Mouse (Mus musculus): ENCODE results near the gene Olfr1124. TPM values are rescaled to one million over a fixed set of nuclear protein-coding genes. Genes with fewer than 3 reads are reported as not detected.
"Not testable (repeated sequence)": the region's sequence is repeated elsewhere in the genome, so short reads cannot be mapped to it uniquely, and the experiment has no call there.

The Olfr1124 gene
- not detected for total RNA-seq (2022)

GRCm38 (mm10) chr2:87429975-87430374 is at the start of gene Olfr1124:
Gene Olfr1124, plus strand, starts transcription at chr2:87430275.
- DNase-seq (ENCODE audit: low spot score in 2 of 2), result no peak

GRCm38 (mm10) chr2:87383935-87384334 is 46.1 kb upstream of the Olfr1124 start:
- DNase-seq (ENCODE audit: low spot score in 2 of 2), result no peak

- DNase-seq (ENCODE audit: low spot score in 2 of 2), result no peak
Observed at GRCm38 (mm10) chr2:87385549-87385948, 44.5 kb upstream of the Olfr1124 start, which contains the start of gene Olfr1122. Gene Olfr1122, plus strand, starts transcription at chr2:87385849.

GRCm38 (mm10) chr2:87393605-87394004 is 36.5 kb upstream of the Olfr1124 start:
- DNase-seq (ENCODE audit: low spot score in 2 of 2), result not testable (repeated sequence)

GRCm38 (mm10) chr2:87394686-87395085 is 35.4 kb upstream of the Olfr1124 start:
- DNase-seq (ENCODE audit: low spot score in 2 of 2), result not testable (repeated sequence)

- DNase-seq (ENCODE audit: low spot score in 2 of 2), result no peak
Observed at GRCm38 (mm10) chr2:87416335-87416734, 13.7 kb upstream of the Olfr1124 start, which contains the start of gene Olfr1123. Gene Olfr1123, plus strand, starts transcription at chr2:87416635.

GRCm38 (mm10) chr2:87437731-87438130 is 7.7 kb downstream of the Olfr1124 start:
- no peak for DNase-seq (ENCODE audit: low spot score in 2 of 2)

- no peak for DNase-seq (ENCODE audit: low spot score in 2 of 2)
Observed at GRCm38 (mm10) chr2:87453662-87454061, 23.6 kb downstream of the Olfr1124 start, which contains the start of gene Olfr1126. Gene Olfr1126, plus strand, starts transcription at chr2:87453962.

GRCm38 (mm10) chr2:87461769-87462168 is 31.7 kb downstream of the Olfr1124 start:
- no peak for DNase-seq (ENCODE audit: low spot score in 2 of 2)

- DNase-seq (ENCODE audit: low spot score in 2 of 2), result no peak
Observed at GRCm38 (mm10) chr2:87480207-87480606, 50.1 kb downstream of the Olfr1124 start.

GRCm38 (mm10) chr2:87481158-87481557 is 51.1 kb downstream of the Olfr1124 start:
- no peak for DNase-seq (ENCODE audit: low spot score in 2 of 2)

- DNase-seq (ENCODE audit: low spot score in 2 of 2), result no peak
Observed at GRCm38 (mm10) chr2:87482276-87482675, 52.2 kb downstream of the Olfr1124 start.

Other genes with a start within 250 kb of the Olfr1124 start
- not detected for gene Olfr1112, start 242.5 kb upstream of the Olfr1124 start, total RNA-seq (2022)
- gene Olfr1113, start 221.3 kb upstream of the Olfr1124 start, total RNA-seq (2022), result not detected
- gene Olfr1115, start 182.3 kb upstream of the Olfr1124 start, total RNA-seq (2022), result not detected
- gene Olfr1116, start 162.7 kb upstream of the Olfr1124 start, total RNA-seq (2022), result not detected
- not detected for gene Olfr1118, start 122.7 kb upstream of the Olfr1124 start, total RNA-seq (2022)
- not detected for gene Olfr1120, start 75.5 kb upstream of the Olfr1124 start, total RNA-seq (2022)
- gene Olfr1121, start 60.4 kb upstream of the Olfr1124 start, total RNA-seq (2022), result not detected
- gene Olfr1122, start 44.4 kb upstream of the Olfr1124 start, total RNA-seq (2022), result not detected
- gene Olfr1123, start 13.6 kb upstream of the Olfr1124 start, total RNA-seq (2022), result not detected
- not detected for gene Olfr1126, start 23.7 kb downstream of the Olfr1124 start, total RNA-seq (2022)
- gene Pramel7, start 66.8 kb downstream of the Olfr1124 start, total RNA-seq (2022), result not detected
- not detected for gene Pramel6, start 76.3 kb downstream of the Olfr1124 start, total RNA-seq (2022)
- gene Olfr153, start 101.5 kb downstream of the Olfr1124 start, total RNA-seq (2022), result not detected
- gene Olfr1128, start 115.3 kb downstream of the Olfr1124 start, total RNA-seq (2022), result not detected
- not detected for gene Olfr1129, start 143.6 kb downstream of the Olfr1124 start, total RNA-seq (2022)
- gene Olfr1130, start 175.9 kb downstream of the Olfr1124 start, total RNA-seq (2022), result not detected
- not detected for gene Olfr1131, start 196.8 kb downstream of the Olfr1124 start, total RNA-seq (2022)
- not detected for gene Olfr1132, start 207.3 kb downstream of the Olfr1124 start, total RNA-seq (2022)
- not detected for gene Olfr1133, start 217.1 kb downstream of the Olfr1124 start, total RNA-seq (2022)
- not detected for gene Olfr1134, start 228.2 kb downstream of the Olfr1124 start, total RNA-seq (2022)
- not detected for gene Olfr1135, start 243.4 kb downstream of the Olfr1124 start, total RNA-seq (2022)

All from gastrocnemius, adult 8-10 months (tissue).